Mouse (Mus musculus) G1E (cell line): Measurements from ENCODE around the gene Lmbr1.

Source experiments
- CTCF ChIP-seq: IDR thresholded peaks from 2 replicates; pipeline ENCODE4 v1.5.1; 2012; ENCODE audit warnings: low read depth, low read length, inconsistent platforms, mixed read lengths
- GATA1 ChIP-seq: IDR thresholded peaks from 2 replicates; pipeline ENCODE4 v1.6.1; 2012; ENCODE audit warnings: borderline replicate concordance, low read length, inconsistent platforms, mixed read lengths
- GATA2 ChIP-seq: IDR thresholded peaks from 2 replicates; pipeline ENCODE4 v1.6.1; 2012; ENCODE audit warnings: low read depth, low read length, inconsistent platforms, borderline replicate concordance
- POLR2AphosphoS5 ChIP-seq: IDR thresholded peaks from 2 replicates; pipeline ENCODE4 v1.6.1; 2012; ENCODE audit warnings: low read depth, low read length, inconsistent platforms; ENCODE audit not compliant: insufficient replicate concordance
- TAL1 ChIP-seq: conservative IDR thresholded peaks from 2 replicates; pipeline ENCODE4 v1.6.1; 2012; ENCODE audit warnings: low read depth, low read length, inconsistent platforms, mixed read lengths

- no peak for TF ChIP-seq CTCF
- no peak for TF ChIP-seq GATA1
- no peak for TF ChIP-seq TAL1
- TF ChIP-seq POLR2AphosphoS5: no peak
- TF ChIP-seq GATA2: no peak
Observed at GRCm38 (mm10) chr5:29309191-29309590, 69.0 kb downstream of the Lmbr1 start.
